Mouse (Mus musculus) frontal cortex, postnatal 10 days (tissue): ENCODE results near the gene Adar.

ENCODE experiments used
- DNase-seq, 2 experiments: peaks; one replicate each; pipeline ENCODE4 v3.0.0; 2022; ENCODE audit warnings: low spot score in 2 of 2, mixed read lengths in 1 of 2

Gene Adar

GRCm38 (mm10) chr3:89730350-89731331, 15.8 kb downstream of the Adar start:
- DNase-seq = peak; percentile 52 to 55

- no peak for DNase-seq
Observed at GRCm38 (mm10) chr3:89732091-89732490, 17.3 kb downstream of the Adar start.

GRCm38 (mm10) chr3:89738509-89738908, 23.7 kb downstream of the Adar start:
- DNase-seq = no peak

- DNase-seq = no peak
Observed at GRCm38 (mm10) chr3:89752307-89752706, 37.5 kb downstream of the Adar start.

- no peak for DNase-seq
Observed at GRCm38 (mm10) chr3:89755283-89755682, 40.5 kb downstream of the Adar start.

- no peak for DNase-seq
Observed at GRCm38 (mm10) chr3:89757851-89758250, 43.0 kb downstream of the Adar start.

- DNase-seq = no peak
Observed at GRCm38 (mm10) chr3:89759786-89760185, 45.0 kb downstream of the Adar start.

GRCm38 (mm10) chr3:89764119-89764724, 49.4 kb downstream of the Adar start, which contains the start of gene Chrnb2:
Gene Chrnb2, minus strand, starts transcription at chr3:89764632.
- peak; percentile 57 to 68 for DNase-seq

GRCm38 (mm10) chr3:89769584-89769983, 54.8 kb downstream of the Adar start:
- no peak for DNase-seq

- no peak for DNase-seq
Observed at GRCm38 (mm10) chr3:89770425-89771002, 55.7 kb downstream of the Adar start.

GRCm38 (mm10) chr3:89772588-89772967, 57.8 kb downstream of the Adar start:
- peak; percentile 73 to 78 for DNase-seq

- DNase-seq = peak; percentile 97 to 98
Observed at GRCm38 (mm10) chr3:89772968-89773709, 58.3 kb downstream of the Adar start, which contains the start of gene Ube2q1. Gene Ube2q1, plus strand, starts transcription at chr3:89773616.

- DNase-seq = peak in 1 of 2 experiments; percentile 52
Observed at GRCm38 (mm10) chr3:89773740-89774211, 59.0 kb downstream of the Adar start.

- no peak for DNase-seq
Observed at GRCm38 (mm10) chr3:89774236-89774960, 59.6 kb downstream of the Adar start.

GRCm38 (mm10) chr3:89776001-89776400, 61.2 kb downstream of the Adar start:
- DNase-seq = no peak

GRCm38 (mm10) chr3:89780102-89780501, 65.3 kb downstream of the Adar start:
- no peak for DNase-seq

GRCm38 (mm10) chr3:89781640-89782039, 66.8 kb downstream of the Adar start:
- DNase-seq = no peak

- DNase-seq = peak; percentile 49 to 70
Observed at GRCm38 (mm10) chr3:89784991-89785753, 70.3 kb downstream of the Adar start.

GRCm38 (mm10) chr3:89786275-89786674, 71.5 kb downstream of the Adar start:
- DNase-seq = no peak
